Mouse (Mus musculus): ENCODE measurements around the gene Hoxd9.

DNA sequence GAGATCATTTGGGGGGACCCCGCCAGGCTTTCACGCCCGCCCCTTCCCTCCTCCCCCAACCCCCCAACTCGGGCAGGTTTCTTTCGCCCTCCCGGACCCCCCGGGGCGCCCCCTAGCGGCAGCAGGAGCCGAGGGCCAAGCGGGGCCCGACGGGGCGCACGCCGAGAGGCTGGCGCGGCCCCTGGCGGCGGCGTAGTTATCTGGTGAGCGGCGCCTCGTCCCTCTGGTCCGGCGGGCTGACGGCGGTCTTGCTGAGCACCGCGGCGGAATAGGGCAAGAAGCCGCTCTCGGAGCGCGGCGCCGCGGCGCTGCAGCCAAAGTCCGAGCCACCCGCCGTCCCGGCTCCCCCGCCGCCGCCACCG lies 42.1 kb upstream of the Hoxd9 start:
- no peak for TF ChIP-seq CTCF (conservative IDR thresholded peaks at IDR 0.05; ENCODE audit: insufficient read depth, insufficient read length, low read depth, low read length)
- no peak for TF ChIP-seq POLR2A (IDR thresholded peaks at IDR 0.05; ENCODE audit: low read depth, low read length)

Data from kidney, adult 2 months (tissue).